Mouse (Mus musculus) spleen, postnatal 0 days (tissue): ENCODE data around the gene Gtf3c4. TPM values are rescaled to one million over a fixed set of nuclear protein-coding genes. Genes with fewer than 3 reads are reported as not detected.

Source experiments
- polyA plus RNA-seq: library from polyadenylated mRNA; unstranded; fragments of >200 nt; fragmentation: Nextera tagmentation; extraction: Ambion mirVana; gene quantifications from 2 replicates; pipeline ENCODE4 v1.2.1, GENCODE M21; 2015

Gene Gtf3c4
- 4.1 and 5.4 TPM in 2 replicates for polyA plus RNA-seq

DNA sequence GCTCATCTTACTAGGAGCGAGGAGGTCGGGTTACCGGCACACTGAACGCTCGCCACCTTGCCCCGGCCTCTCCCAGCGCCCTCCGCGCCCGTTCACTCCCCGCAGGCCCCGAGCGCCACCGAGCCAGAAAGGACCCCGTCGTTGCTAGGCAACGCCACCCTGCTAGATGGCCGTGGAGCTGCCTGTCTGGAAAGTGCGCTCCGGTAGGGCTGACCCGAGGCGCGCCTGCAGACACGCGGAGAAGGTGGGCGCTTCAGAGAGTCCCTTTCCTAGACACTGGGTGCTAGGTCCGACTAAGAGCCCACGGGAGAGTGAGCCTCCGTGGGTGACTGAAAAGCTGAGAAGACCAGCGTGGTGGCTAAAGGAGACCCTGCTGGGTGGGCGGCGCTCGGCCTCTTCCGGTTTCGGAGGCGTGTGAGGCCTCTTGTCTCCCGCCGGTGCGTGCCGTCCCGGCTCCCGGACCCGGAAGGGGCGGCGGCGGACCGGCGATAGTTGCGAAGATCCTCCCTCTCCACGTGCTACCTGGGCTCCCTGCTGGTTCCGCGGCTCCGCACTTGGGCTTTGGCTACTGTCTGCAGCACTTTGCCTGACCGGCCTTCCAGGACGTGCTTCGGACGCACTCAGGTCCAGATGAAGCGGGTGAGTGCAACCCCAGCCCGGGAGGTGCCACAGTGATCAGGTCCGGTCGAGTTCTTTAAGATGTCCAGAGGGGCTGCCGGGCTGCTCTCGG, at the start of gene Gtf3c4, which contains the start of gene Ddx31:
Gene Gtf3c4 (minus strand): TSS at position 139 of the 730 bp plus-strand sequence.
Gene Ddx31 (plus strand): TSS at position 185 of the 730 bp plus-strand sequence.

Other genes starting within 250 kb of the Gtf3c4 start
- 138 and 149 TPM in 2 replicates for gene Gfi1b, start 218.4 kb downstream of the Gtf3c4 start, polyA plus RNA-seq
- 9.4 TPM in 2 replicates for gene Tsc1, start 199.1 kb downstream of the Gtf3c4 start, polyA plus RNA-seq
- gene Spaca9, start 140.6 kb downstream of the Gtf3c4 start, polyA plus RNA-seq = 2.9 and 3.0 TPM in 2 replicates
- gene Ak8, start 140.2 kb downstream of the Gtf3c4 start, polyA plus RNA-seq = 0.35 and 0.67 TPM in 2 replicates
- 5.0 and 6.1 TPM in 2 replicates for gene Ddx31, start within 50 bp of the Gtf3c4 start, polyA plus RNA-seq
- gene Barhl1, start 76.3 kb upstream of the Gtf3c4 start, polyA plus RNA-seq = not detected in 2 replicates
- gene Cfap77, start 214.7 kb upstream of the Gtf3c4 start, polyA plus RNA-seq = 0.20 and 0.23 TPM in 2 replicates
- 6.9 and 7.6 TPM in 2 replicates for gene Ttf1, start 219.9 kb upstream of the Gtf3c4 start, polyA plus RNA-seq